Mouse (Mus musculus) left cerebral cortex, postnatal 36 days (tissue): ENCODE measurements around the gene Olfr1160. TPM values are rescaled to one million over a fixed set of nuclear protein-coding genes. Genes with fewer than 3 reads are reported as not detected.
"Not testable (repeated sequence)": the region's sequence is repeated elsewhere in the genome, so short reads cannot be mapped to it uniquely, and the experiment has no call there.

Experiments used
- DNase-seq, 2 experiments: peaks; one replicate each; pipeline ENCODE4 v3.0.0; 2021 to 2022; ENCODE audit warnings: low spot score in 2 of 2, mixed read lengths in 1 of 2
- intact Hi-C: fragments of 180-260 bp; cut with DNase I; formaldehyde crosslinking; loops from one replicate; pipeline ENCODE4 v1.15.1; 2025
- total RNA-seq, 2 experiments: library from RNA; stranded (reverse); gene quantifications; 2 replicates each; pipeline ENCODE4 v1.2.3; 2021

The Olfr1160 gene
- total RNA-seq, result not detected

- DNase-seq, result no peak
- intact Hi-C loops, result no loop called here
Observed at GRCm38 (mm10) chr2:88007515-88008318, at the start of gene Olfr1160. Gene Olfr1160, minus strand, starts transcription at chr2:88008268.

DNA sequence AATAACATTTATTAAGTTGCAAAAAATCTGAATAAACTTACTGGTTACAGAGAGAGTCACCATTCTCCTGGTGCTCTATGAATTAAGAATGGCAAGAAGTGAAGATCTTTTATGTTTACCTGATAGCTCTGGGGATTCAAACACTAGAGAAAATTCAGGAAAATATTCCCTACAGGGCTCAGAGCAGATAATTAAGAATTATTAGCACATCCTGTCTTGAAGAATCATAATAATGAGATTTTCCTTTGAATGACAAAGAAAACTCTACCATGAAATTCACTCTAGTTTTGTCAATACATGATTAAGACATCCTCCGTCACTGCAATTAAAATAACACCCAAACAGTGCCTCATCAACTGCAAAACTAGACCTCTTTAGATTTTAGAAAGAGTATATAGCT, 43.0 kb upstream of the Olfr1160 start, which contains the start of gene Olfr1162:
Gene Olfr1162 (minus strand): TSS at position 101 of the 400 bp plus-strand sequence.
- intact Hi-C loops, result no loop called here
- no peak for DNase-seq

DNA sequence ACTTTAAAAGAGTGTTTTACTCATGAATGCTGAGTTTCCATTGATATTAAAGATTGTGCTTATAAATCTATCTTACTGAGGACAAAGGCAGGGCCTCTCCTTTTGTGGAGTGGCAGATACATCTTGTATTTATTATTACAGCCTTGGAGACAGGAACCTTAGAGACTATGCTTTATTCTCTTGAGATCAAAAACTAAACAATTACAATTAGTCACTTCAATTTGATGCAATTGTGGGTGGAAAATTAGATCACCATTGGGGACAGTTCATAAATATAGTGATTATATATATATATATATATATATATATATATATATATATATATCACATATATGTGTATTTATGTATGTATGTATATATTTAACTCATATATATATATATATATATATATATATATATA, 29.5 kb upstream of the Olfr1160 start, which contains the start of gene Olfr73:
Gene Olfr73 (minus strand): TSS at position 101 of the 400 bp plus-strand sequence.
- intact Hi-C loops, result no loop called here
- DNase-seq, result no peak

GRCm38 (mm10) chr2:88022474-88022873, 14.4 kb upstream of the Olfr1160 start, which contains the start of gene Olfr1161:
Gene Olfr1161, plus strand, starts transcription at chr2:88022774.
- DNase-seq, intact Hi-C loops: not testable (repeated sequence)

DNA sequence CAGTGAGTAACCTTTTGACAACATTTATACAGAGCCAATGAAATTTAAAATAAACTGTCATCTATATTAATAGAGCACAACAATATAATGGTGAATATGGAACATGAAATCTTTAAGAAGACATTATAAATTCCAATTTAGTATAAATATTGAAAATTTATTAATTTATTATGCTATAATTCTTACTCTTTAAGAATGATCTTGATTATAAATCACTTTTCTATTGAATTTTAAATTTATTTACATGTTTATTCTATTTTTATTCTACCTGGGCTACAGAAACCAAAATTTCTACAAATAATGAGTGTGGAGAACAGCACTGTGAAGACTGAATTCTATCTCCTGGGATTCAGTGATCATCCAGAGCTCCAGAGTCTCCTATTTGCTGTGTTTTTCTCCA, 18.3 kb downstream of the Olfr1160 start, which contains the start of gene Olfr1158:
Gene Olfr1158 (plus strand): TSS at position 301 of the 400 bp plus-strand sequence.
- intact Hi-C loops, result no loop called here
- no peak for DNase-seq

- no peak for DNase-seq
- intact Hi-C loops, result no loop called here
Observed at GRCm38 (mm10) chr2:87974563-87974962, 33.5 kb downstream of the Olfr1160 start, which contains the start of gene Olfr74. Gene Olfr74, minus strand, starts transcription at chr2:87974663.

- intact Hi-C loops, result no loop called here
- no peak for DNase-seq
Observed at GRCm38 (mm10) chr2:87968199-87968598, 39.9 kb downstream of the Olfr1160 start, which contains the start of gene Olfr1157. Gene Olfr1157, minus strand, starts transcription at chr2:87968299.

DNA sequence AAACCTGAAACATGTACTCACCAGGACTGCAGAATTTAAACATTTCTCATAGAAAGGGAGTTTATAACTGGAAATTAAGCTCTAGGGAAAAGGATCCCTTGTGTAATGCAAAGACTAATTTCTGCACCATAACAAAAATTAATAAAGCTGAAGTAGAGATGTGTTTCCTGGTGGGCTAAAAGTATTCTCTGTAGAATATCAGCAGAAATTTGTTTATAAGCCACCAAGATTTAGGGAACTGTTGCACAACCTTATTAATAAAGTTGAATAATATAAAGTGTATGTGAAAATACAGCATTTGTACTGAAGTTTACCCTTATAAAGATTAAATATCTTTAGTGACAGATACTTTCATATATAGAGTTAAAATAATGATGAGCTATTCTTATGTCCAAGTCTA, 55.1 kb downstream of the Olfr1160 start, which contains the start of gene Olfr1156:
Gene Olfr1156 (minus strand): TSS at position 101 of the 400 bp plus-strand sequence.
- no peak for DNase-seq
- intact Hi-C loops, result no loop called here

Other genes starting within 250 kb of the Olfr1160 start
- not detected for gene Olfr152, start 228.8 kb downstream of the Olfr1160 start, total RNA-seq
- not detected for gene Olfr1143, start 207.7 kb downstream of the Olfr1160 start, total RNA-seq
- not detected for gene Olfr1145, start 198.4 kb downstream of the Olfr1160 start, total RNA-seq
- gene Olfr1148, start 177.7 kb downstream of the Olfr1160 start, total RNA-seq, result not detected
- not detected for gene Olfr1150-ps1, start 164.3 kb downstream of the Olfr1160 start, total RNA-seq
- gene Olfr1151, start 152.4 kb downstream of the Olfr1160 start, total RNA-seq, result not detected
- not detected for gene Olfr1152, start 141.8 kb downstream of the Olfr1160 start, total RNA-seq
- not detected for gene Olfr1153, start 113.3 kb downstream of the Olfr1160 start, total RNA-seq
- gene Olfr1154, start 103.1 kb downstream of the Olfr1160 start, total RNA-seq, result not detected
- not detected for gene Olfr1155, start 63.1 kb downstream of the Olfr1160 start, total RNA-seq
- gene Olfr1156, start 55.2 kb downstream of the Olfr1160 start, total RNA-seq, result not detected
- not detected for gene Olfr1157, start 40.0 kb downstream of the Olfr1160 start, total RNA-seq
- not detected for gene Olfr74, start 33.6 kb downstream of the Olfr1160 start, total RNA-seq
- not detected for gene Olfr1158, start 18.2 kb downstream of the Olfr1160 start, total RNA-seq
- gene Olfr1161, start 14.5 kb upstream of the Olfr1160 start, total RNA-seq, result not detected
- not detected for gene Olfr73, start 29.4 kb upstream of the Olfr1160 start, total RNA-seq
- not detected for gene Olfr1162, start 42.9 kb upstream of the Olfr1160 start, total RNA-seq
- gene Olfr1163, start 63.6 kb upstream of the Olfr1160 start, total RNA-seq, result not detected
- not detected for gene Olfr1164, start 85.7 kb upstream of the Olfr1160 start, total RNA-seq
- not detected for gene Olfr1166, start 120.0 kb upstream of the Olfr1160 start, total RNA-seq
- gene Olfr1167, start 146.9 kb upstream of the Olfr1160 start, total RNA-seq, result not detected
- not detected for gene Olfr1168, start 173.6 kb upstream of the Olfr1160 start, total RNA-seq
- not detected for gene Olfr1170, start 220.1 kb upstream of the Olfr1160 start, total RNA-seq